Mouse (Mus musculus): ENCODE measurements around the gene Taf1d.

- TF ChIP-seq CTCF (conservative IDR thresholded peaks at IDR 0.05; ENCODE audit: insufficient read depth, insufficient read length, low read depth, low read length) (no peak), POLR2A (IDR thresholded peaks at IDR 0.05; ENCODE audit: low read depth, low read length) (no peak)
Observed at GRCm38 (mm10) chr9:15318170-15318742, 12.2 kb downstream of the Taf1d start.

All from kidney, adult 2 months (tissue).